Mouse (Mus musculus) NIH3T3 (cell line): ENCODE results near the gene Tmem184b.

ENCODE experiments used
- DNase-seq: peaks from one replicate; pipeline ENCODE4 v3.0.0-alpha.2; 2012; ENCODE audit warnings: low read depth

Tmem184b gene

DNA sequence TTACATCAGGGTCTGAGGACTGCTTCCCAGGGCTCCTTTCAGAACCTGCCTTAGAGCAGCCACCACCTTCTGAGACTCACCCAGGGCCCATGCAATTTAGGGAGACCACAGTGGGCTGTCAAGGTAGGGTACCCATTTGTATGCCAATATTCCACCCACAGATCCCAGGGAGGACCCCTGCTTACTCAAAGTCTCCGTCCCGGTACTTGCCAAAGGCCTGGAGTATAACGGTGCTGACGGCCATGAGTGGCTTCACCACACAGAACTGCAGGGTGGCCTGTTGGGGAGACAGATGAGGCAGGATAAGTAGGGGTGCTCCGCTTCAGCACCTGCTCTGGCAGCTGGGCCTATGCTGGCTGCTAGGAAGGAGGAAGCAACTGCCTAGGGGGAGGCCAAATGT lies 37.0 kb downstream of the Tmem184b start:
- DNase-seq, result no peak

DNA sequence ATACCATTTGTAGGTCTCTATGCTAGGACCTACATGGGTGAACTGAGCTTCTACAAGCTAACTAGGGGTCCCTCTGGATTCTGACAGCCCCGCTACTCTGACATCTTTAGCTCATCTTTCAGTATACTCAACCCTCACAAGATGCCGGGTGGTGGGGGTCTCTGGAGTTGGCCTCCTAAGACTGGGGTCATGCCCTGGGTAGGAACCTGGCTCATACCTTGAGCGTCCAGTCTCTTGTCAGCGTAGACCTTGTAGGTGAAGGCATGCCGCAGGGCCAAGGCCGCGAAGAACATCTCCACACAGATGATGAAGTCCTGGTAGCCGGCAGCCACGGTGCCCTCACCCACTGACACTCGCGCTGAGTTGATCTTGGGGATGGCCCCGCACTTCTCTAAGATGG lies 38.3 kb downstream of the Tmem184b start:
- DNase-seq, result no peak

DNA sequence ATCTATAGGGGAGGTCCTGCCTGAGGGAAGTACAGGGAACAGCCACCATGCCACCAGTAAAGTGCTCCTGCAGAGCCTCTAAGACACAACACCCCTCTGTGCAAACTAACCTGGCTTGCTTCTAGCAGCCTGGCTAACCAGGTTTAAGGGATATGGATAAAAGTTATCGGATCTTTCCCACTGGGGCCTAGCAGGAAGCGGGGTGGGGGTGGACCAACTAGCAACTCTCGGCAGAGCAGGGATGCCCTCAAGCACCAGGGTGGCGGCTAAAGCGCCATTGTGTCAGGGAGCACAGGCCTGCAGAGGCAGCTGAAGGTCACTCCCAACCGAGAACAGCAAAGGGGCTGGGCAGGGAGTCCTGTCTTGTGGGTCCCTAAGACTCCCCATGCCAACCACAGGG lies 39.2 kb downstream of the Tmem184b start:
- no peak for DNase-seq

DNA sequence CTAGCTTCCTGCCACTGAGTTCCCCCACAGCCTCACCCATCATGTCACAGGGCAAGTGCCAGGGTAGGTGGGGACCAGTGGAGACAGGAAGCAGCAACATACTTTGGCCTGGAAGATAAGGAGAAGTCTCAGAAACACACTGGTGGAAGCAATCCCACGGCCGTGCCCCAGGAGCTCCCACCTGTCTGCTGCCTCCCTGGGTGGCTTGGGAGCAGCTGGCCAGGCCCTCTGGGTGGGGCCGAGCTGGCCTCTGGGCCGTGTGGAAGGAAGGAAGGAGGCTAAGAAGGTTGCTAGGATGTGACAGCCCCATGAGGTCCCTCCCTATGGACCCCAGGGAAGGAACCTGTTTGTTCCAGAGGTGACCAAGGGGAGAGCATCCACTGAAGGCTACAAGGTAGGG lies 42.3 kb downstream of the Tmem184b start:
- DNase-seq, result no peak

DNA sequence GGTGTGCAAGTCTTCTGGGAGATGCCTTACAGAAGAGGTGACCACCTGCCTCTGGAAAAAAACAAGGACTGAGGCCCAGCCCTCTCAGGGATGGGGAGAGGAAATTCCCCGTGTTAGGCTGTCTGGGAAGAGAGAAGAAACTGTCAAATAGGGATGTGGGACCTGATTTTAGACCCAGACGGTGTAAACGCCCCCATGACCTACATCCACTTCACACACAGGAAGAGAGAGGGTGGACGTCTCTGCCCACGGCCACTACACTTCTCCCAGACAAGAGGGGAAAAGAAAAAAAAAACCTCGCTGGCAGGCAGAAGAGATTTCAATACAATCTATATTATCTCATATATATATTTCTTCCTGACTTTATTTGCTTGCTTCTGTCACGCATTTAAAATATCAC lies 43.0 kb downstream of the Tmem184b start:
- DNase-seq, result no peak

DNA sequence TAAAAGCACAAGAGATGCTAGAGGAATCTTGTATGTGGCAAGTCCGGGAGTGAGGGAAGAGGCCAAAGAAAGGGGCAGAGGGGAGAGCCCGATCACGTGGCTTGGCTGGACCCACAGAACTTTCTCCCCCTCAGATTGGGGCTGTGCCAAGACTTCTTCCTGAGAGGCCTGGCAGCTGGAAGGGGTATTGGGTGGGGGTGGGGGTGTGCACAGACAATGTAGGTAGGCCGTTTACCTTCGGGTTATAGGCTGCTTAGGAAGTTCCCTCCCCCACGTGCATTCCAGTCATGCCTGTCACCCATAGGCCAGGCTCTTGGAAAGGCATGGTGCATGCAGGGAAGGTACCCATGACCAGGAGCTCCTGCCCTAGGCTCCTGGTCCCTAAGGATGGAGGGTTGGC lies 43.4 kb downstream of the Tmem184b start:
- DNase-seq, result peak; percentile 67

DNA sequence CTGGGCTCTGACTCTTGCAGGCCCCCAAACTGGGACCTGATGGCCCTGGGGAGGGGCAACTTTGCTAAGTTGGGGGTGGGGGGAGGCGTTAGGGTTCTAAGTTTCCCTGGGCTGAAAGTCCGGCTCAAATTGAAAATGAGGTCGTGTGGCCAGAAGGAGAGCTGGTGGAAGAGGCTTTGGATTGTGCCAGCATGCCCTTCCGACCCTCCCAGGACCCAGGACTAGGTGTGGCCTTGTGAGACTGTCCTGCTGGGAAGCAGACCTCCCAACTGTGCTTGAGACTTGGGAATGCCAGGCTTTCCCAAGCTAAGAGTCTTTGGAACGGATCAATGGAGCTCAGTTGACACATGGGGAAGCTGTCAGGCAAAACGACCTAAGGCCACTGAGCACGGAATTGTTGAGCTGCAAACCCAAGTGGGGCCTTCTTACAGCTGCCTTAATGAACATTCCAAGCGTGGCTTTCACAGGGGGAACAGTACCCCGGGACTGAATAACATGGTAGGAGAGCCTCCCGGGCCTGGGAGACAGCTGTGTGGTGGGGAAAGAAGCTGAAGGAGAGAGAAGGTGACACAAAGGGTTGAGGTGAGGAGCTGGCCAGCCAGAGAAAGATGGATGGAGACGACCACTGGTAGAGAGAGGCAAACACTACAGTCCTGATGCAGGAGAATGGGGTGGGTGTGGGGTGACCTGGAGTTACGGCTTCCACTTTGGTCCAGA lies 45.2 kb downstream of the Tmem184b start:
- DNase-seq, result no peak

DNA sequence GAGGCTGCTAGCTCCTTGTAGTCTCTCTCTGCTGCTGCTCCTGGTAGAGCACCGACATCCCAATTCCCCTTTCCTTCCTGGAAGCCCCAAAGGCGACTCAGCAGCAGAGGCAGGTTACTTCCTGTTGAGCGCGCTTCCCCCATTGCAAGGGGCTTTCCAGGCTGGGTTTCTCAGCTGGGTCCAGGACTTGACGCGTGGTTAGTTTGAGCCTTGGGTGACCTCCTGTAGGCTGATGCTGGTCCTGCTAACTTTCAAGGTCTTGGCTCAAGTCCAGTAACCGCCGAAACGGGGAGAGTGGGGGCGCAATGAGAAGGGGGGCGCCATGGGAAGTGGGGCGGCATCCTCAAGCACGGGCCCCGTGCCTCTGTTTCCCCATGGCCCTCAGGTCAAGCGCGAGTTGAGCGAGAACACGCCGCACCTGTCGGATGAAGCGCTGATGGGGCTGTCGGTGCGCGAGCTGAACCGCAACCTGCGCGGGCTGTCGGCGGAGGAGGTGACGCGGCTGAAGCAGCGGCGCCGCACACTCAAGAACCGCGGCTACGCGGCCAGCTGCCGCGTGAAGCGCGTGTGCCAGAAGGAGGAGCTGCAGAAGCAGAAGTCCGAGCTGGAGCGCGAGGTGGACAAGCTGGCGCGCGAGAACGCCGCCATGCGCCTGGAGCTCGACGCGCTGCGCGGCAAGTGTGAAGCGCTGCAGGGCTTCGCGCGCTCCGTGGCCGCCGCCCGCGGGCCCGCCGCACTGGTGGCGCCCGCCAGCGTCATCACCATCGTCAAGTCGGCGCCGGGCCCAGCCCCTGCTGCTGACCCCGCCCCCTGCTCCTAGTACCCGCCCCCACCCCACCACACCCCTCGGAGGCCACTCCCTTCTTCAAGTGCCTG lies 46.1 kb downstream of the Tmem184b start:
- DNase-seq, result no peak

DNA sequence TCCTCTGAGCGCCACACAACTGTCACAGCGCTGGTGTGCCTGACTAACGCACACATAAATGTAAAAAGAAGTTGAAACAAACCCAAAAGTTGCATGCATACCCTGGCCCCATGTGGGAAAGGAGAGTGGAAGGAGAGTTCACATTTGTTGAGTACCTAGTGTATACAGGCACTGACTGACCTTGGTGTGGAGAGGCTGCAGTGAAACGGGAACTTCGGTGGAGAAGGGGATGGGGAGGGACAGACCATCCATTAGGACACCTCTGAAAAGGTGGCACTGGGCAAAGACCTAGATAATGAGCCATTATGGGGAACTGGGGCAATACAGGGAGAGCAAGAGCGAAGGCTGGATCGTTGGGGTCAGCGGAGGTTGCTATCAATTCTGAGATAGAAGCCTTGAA lies 46.9 kb downstream of the Tmem184b start:
- DNase-seq, result no peak

DNA sequence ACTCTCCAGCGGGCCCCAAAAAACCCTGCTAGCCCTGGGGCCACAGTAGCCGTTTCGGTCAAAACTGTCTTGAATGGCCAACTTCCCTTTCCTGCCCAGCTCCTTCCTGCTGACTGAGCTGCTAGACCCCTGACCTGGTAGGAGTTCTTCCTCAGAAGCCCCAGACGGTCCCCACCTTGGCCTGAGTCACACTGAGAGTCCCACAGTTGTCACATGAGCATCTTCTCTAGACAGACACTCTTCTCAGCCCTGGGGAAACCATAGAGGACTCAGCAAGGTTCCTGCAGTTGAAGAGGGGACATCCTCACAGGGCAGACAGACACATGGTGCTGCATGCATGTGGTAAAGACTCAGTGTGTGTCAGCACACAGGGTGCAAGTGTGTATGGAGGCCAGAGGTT lies 48.8 kb downstream of the Tmem184b start:
- DNase-seq, result no peak

DNA sequence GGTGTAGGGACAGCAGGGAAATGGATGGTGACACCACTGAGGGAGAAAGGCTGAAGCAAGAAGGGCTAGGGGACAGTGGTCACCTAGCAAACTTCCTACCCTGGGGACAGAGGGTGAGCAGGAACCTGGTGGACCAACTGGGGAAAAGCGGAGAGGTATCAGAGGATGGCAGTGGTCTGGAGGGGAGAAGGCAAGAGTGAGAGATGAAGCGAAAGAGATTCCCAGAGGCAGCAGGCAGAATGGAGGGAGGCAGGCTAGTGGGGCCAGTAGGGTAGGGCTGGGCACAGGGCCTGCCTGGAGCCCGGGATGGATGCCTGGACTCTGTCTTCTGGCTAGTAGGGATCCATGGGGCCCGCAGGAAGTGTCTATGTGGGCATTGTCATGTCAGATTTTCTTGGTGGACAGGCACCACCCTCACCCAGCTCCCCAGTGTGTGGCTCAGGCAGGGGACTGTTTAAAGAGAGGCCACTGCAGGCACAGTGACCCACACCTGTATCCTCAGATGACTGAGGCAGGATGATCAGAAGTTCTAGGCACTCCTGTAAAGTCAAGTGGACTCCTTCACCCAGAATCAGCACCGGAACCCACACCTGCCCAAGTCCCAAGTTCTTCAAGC lies 49.6 kb downstream of the Tmem184b start:
- no peak for DNase-seq

DNA sequence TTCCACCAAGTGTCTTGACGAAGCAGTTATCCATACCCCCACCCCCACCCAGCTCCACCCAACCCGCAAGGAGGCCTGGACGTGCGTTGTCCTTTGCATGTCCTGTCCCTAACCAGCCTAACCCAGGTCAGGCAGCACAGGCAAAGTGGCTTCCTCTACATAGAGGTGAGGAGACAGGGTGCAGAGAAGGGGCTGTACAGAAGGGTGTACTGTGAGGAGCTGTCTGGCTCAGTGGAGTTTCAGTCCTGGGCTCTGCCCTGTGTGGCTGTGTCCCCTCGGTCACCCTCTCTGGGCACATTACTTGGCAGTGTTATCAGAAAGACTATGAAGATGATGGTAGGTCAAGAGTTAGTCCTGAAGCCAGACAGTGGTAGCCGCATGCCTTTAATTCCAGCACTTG lies 50.9 kb downstream of the Tmem184b start:
- DNase-seq, result no peak

DNA sequence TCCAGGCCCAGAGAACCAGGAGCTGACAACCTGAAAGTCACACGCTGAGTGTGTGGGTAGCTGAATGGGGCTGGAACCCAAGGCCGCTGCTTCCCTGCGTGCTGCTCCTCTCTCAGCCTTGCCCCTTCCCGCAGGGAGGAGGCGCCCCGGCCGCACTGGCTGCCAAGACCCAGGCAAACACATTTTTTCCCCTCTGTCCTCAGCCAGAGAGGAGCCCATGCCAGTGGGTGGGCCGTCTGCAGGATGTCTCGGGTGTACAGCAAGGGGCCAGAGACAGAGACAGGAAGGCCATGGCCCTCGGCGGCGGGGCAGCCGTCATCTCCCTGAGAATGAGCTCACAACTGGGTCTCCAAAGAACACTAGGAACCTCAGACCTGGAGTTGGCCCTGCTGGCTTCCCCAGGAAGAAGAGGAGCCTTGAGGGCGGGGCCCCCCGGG lies 52.0 kb downstream of the Tmem184b start:
- DNase-seq, result no peak

DNA sequence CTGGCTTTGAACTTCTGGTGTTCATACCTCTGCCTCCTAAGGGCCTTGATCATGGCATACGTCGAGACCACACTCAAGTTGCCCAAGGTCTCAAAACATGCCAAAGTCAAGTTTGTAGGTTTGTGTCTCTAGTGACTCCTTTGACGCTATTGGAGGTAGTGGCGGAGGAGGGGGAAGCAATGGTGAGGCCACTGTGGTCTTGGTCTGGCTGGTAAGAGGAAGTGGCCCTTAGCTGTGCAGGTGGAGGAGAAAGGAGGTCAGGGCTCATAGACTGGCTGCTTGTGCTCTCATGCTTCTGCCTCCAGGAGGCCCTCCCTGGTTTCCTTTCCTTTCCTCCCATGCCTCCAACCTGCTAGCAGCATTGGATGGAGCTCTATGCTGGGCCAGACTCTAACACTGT lies 52.5 kb downstream of the Tmem184b start:
- no peak for DNase-seq

DNA sequence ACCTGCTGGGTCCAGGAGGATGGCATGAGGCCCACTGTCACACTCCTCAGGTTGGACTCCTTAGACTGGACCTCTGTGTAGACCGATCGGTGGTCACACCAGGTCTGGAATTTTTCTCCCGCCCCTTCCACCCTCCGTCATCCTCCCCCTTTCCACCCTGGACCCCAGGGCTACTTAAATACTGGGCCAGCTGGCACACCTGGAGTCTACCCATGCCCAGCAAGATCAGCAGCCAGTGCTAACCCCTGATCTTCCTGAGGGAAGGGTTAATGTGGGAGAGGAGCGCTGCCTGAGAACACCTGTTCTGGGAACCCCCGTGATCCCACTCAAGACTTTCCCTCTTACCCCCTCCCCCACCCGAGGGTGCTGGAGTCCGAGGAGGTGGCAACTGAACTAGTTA lies 54.7 kb downstream of the Tmem184b start:
- DNase-seq, result no peak

DNA sequence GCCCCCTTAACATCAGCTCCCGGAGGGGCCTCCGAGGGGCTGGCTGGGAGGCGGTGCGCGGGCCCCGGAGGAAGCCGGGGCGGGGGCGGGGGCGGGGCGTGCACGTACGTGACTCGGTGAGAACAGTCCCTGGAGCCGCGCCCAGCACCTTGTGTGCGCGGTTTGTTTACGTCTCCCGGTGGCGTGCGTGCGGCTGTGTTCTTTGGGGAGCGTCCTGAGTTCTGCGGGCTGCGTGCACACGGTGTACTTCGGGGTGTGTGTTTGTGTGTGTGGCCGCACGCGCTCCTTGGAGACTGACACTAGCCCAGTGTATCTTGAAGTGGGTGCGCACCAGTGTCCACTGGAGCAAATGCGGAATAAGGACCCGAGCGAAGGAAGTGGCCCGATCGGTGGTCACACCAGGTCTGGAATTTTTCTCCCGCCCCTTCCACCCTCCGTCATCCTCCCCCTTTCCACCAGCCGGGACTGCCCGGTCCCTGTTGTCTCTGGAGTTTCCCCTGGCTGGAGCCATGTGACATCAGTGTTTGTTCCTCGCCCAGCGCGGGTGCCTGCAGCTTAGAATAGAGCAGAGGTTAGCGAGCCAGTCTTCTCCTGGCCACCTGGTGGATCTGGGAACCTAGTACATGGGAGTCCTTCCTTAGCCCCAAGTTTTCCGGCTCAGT lies 55.4 kb downstream of the Tmem184b start:
- DNase-seq, result peak; percentile 91

DNA sequence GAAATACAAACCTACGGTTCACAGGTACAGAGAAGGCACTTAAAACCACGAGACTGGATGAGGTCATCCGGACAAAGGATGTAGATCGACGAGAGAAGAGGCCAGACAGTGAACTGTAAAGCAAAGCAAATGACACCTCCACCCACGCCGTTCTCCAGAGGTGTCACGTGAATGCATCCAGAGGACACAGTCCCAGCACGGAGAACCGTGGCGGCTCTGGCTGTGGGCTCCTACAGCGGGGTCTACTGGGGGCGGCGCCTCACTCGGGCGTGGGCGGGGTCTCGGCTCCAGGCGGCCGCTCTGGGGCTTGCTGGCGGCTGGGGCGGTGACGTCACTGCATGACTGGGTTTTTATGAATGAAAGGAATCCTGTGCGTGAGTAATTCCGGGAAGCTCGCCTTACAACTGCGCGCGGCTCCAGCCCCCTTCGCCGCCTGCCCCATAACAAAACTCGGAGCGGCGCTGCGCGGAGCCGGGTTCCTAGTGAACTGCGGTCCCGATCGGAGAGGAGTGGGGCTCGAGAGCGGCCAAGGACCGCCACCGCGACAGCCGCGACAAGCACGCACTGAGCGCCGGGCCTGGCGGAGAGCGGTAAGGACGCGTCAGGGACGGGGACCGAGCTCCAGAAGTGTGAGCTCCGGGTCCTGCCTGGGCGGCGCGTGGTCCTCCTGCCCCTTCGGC lies 56.1 kb downstream of the Tmem184b start:
- peak; percentile 96 for DNase-seq

DNA sequence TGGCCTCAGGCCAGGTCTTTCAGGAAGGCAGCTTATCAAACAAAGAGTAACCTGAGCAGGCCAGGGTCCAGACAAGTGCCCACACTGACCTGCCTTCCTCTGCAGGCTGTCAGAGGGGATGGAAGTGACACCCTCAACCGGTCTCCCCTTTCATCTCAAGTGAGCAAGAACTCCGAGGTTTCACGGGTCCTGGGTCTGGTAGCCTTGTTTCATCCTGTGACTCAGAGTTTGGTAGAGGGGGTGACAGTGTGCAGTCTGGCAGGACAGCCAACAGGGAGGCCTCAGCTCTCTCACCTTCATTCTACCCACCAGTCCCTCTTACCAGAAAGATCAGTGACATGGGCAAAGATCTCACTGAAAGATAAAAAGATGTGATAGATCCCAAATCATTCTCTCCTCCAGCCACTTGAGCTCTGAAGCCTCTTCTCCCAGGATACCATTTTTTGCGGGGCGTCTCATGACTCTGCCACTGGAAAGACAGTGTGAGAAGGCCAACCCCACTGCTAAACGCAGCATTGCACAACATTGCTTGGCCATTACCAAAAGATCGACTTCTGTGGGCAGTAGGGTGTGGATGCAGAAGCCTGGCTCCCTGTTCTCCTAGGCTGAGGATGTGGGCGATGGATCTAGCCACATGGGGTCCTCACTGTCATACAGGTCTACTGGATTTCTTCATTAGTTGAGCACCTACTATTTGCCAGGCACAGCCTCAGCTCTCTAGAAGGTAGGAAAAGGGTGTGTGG lies 57.1 kb downstream of the Tmem184b start, which contains the start of gene Maff:
Gene Maff, plus strand, starts transcription at position 571 of the 743 bp plus-strand sequence.
- DNase-seq, result peak; percentile 65

DNA sequence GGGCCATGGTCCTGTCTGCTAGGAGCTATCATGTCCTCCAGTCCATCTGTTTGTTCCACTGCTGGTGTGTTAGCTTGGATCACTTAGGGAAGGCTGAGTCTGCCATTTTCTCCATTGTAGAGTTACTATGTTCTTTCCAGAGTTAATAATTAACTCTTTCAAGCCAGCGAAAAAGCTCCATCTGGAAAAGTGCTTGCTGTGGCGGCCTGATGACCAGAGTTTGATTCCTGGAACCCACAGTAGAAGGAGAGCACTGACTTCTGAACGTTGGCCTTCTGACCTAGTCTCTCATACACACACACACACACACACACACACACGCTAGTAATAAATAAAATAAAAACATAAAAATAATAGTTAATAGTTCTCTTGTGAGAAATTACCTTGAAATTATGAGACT lies 58.7 kb downstream of the Tmem184b start:
- DNase-seq, result no peak

DNA sequence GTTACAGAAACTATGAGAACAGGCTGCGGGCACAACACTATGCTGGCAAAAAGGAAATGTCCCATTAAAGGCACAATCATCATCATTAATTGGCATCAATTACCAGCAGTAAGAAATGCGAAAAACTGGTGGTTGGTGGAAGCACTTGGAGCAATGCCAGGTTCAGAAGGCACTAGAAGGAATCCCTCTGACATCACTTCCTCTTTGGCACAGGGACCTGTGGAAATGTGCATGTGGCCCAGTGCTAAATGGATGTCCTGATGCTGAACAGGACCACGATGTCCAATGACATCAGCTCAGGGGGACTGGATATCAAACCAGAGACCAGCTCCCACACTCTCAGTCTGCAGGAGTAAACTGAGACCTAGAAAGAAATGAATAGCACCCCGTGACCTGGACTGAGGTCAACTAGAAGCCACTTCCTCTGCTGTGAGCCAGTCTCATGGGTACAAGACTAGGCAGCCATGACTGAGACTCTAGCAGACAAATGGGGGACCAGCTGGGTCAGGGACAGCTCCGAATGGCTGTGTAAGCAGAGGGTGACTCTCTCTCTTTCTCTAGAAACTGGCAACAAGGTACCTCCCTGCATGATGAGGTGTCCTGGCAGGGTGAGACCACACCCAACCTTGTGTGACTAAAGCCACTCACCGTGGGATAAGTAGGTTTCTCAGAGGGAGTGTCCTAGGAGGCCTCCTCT lies 60.6 kb downstream of the Tmem184b start:
- DNase-seq, result no peak
